Mouse (Mus musculus): ENCODE results near the gene Zfp652.
A peak's percentile ranks its signal among the peaks of the same experiment; 100 is the strongest.
"Not testable (repeated sequence)": the region's sequence is repeated elsewhere in the genome, so short reads cannot be mapped to it uniquely, and the experiment has no call there.

Gene Zfp652

GRCm38 (mm10) chr11:95857716-95858527, 145.4 kb downstream of the Zfp652 start:
- DNase-seq (ENCODE audit: low spot score) = no peak

GRCm38 (mm10) chr11:95858528-95859467, 146.3 kb downstream of the Zfp652 start:
- peak; percentile 91 for DNase-seq (ENCODE audit: low spot score)

- DNase-seq (ENCODE audit: low spot score) = no peak
These were observed 147.0 kb downstream of the Zfp652 start for GRCm38 (mm10) chr11:95859468-95859855.

- no peak for DNase-seq (ENCODE audit: low spot score)
These were observed 147.6 kb downstream of the Zfp652 start for GRCm38 (mm10) chr11:95860071-95860490.

- no peak for DNase-seq (ENCODE audit: low spot score)
These were observed 148.9 kb downstream of the Zfp652 start for GRCm38 (mm10) chr11:95861397-95861796.

- DNase-seq (ENCODE audit: low spot score) = no peak
These were observed 157.0 kb downstream of the Zfp652 start for GRCm38 (mm10) chr11:95869442-95869841.

GRCm38 (mm10) chr11:95869918-95870470, 157.5 kb downstream of the Zfp652 start:
- DNase-seq (ENCODE audit: low spot score) = no peak

- no peak for DNase-seq (ENCODE audit: low spot score)
These were observed 163.3 kb downstream of the Zfp652 start for GRCm38 (mm10) chr11:95875804-95876203.

GRCm38 (mm10) chr11:95876296-95876695, 163.8 kb downstream of the Zfp652 start:
- DNase-seq (ENCODE audit: low spot score) = no peak

- not testable (repeated sequence) for DNase-seq (ENCODE audit: low spot score)
These were observed 167.4 kb downstream of the Zfp652 start for GRCm38 (mm10) chr11:95879861-95880260.
